Mouse (Mus musculus) kidney, adult 10 weeks (tissue): ENCODE results near the gene Rsph14. TPM values are rescaled to one million over a fixed set of nuclear protein-coding genes. Genes with fewer than 3 reads are reported as not detected.

Experiments used
- polyA plus RNA-seq: library from polyadenylated mRNA; stranded (reverse); fragments of 350-450 nt; fragmentation: Illumina TruSeq; extraction: RNeasy Lipid Tissue Mini Kit (QIAGEN cat#74804); gene quantifications from one replicate; pipeline ENCODE4 v1.2.3, GENCODE M21; 2014; ENCODE audit warnings: low read depth, low replicate concordance

The Rsph14 gene
- polyA plus RNA-seq: not detected

DNA sequence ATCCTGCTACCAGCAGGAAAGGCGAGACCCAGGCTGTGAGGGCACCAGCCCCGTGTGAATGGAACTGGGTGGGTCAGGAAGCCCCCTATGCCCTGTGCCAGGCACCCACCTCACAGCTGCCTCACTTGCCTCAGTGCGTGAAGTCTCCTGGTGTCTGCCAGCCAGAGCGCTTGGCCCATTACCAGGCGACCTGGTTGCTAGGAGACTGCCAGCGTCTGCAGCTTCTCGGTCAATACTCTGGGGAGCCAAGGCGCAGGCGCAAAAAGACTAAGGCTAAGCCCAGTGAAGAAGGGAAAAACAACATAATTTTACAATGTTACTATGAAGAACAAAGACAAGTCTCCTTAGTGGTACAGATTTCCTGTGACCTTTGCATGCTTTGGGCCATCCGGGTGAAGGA lies at the start of gene Rsph14:
Gene Rsph14 (minus strand): TSS at position 192 of the 400 bp plus-strand sequence.

DNA sequence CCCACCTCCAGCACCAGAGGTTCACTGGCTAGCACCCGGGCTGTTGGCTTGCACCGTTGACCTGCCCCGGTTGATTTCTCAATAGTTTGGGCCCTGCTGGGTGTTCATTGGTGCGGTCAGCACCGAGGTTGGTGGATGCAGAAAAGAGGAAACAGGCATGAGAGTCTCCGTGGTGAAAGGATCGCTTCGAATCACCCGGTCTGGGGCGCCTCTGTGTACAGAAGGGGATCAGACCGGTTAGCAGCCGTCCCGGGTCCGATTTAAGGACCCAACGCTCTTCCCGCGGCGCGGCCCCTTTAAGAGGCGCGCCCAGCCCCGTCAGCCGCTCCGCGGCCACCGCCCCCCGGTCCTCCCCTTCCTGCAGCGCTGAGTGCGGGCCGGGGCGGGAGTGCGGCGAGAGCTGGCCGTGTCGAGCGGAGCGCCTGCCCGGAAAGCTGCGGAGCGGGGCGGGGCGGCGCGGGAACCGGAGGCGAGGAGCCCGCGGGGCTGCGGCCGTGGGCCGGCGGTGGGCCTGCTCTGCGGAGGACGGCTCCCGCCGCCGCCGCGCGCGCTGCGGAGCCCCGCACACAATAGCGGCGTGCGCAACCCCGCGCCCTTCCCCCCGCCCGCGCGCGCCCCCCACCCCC lies 27.9 kb upstream of the Rsph14 start, which contains the start of gene Bcr:
Gene Bcr (plus strand): TSS at position 376 of the 626 bp plus-strand sequence.

DNA sequence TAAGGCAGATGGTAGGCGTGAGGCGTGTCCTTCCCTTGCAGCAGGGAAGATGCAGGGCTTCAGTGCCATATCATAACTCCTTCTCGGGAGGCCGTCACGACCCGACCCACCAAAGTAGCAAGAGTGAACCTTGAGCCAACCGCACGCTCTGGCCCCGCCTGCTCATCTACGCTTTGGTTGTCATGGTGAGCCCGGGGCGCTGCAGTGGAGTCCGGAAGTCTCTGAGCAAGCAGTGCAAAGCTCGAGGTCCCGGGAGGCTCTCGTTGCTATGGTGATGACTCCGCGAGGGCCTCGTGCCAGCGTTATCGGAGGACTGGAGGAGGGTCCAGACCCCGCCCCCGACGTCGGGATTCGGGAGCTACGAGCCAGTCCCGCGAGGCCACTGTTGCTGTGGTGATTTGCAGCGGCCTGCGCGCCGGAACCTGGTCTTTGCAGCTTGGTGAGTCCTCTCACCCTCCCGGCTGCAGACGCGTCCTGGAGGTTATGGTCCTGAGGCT lies 4.5 kb upstream of the Rsph14 start, which contains the start of gene Rab36:
Gene Rab36 (plus strand): TSS at position 176 of the 497 bp plus-strand sequence.

DNA sequence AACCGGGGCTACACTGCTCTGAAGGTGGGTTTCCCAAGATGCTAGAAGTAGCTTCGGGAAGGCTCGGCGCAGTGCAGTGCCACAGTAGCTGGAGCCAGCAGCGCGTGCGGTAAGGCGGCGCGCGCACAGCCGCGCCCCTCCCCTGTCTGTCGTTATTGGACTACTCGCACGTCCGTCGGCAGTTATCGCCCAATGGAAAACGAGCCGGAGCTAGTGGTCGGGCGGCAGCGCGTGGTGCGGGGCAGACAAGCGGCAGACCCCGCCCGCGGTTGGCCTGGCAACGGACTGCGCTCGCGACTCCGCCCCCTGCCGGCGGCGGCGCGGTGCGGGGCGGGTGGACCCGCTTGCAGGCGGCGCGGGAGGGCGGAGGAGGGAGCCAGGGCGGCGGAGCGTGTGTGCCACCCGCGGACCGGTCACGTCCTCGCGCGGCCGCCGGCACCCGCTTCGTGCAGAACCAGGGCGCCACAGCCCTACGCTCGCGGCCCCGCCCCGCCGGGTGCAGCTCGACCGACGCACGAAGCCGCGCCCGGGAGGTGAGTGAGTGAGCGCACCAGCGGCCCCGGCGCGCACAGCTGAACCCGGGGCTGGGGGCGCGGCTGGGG lies 65.4 kb downstream of the Rsph14 start, which contains the start of gene Gnaz:
Gene Gnaz (plus strand): TSS at position 328 of the 602 bp plus-strand sequence.

Other genes starting within 250 kb of the Rsph14 start
- 1.3 TPM for gene Gnaz, start 65.4 kb downstream of the Rsph14 start, polyA plus RNA-seq
- gene Rab36, start 4.5 kb upstream of the Rsph14 start, polyA plus RNA-seq: 0.57 TPM
- 22.1 TPM for gene Bcr, start 28.0 kb upstream of the Rsph14 start, polyA plus RNA-seq
- gene Specc1l, start 179.5 kb upstream of the Rsph14 start, polyA plus RNA-seq: 11.2 TPM